Mouse (Mus musculus): ENCODE data around the gene Dhcr7.

The Dhcr7 gene

DNA sequence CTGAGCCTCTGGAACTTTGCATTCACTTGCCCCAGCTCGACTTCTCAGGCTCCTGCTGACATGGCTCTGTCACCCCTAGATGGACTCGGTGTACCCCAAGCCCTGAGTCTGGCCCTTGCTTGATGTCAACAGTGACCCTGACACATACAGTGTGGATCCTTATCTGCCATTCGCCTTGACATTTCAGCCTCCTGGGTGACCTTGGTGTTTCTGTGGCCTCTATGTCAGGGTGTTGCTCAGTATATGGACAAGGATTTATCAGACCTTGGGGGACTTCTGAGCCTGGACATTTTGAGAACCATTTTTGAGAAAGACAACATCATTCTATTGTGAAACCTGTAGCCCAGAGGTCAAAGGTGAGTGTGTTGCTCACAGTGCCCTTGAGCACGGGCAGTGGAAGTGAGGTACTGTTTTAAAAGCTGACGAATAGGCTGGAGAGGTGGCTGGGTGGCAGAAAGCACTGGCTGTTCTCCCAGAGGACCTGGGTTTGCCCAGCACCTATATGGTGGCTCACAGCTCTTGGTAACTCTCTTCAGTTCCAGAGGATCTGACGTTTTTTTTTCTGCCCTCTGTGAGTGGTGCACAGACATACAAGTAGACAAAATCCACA lies 10.7 kb downstream of the Dhcr7 start:
- DNase-seq (ENCODE audit: low read depth) = no peak

DNA sequence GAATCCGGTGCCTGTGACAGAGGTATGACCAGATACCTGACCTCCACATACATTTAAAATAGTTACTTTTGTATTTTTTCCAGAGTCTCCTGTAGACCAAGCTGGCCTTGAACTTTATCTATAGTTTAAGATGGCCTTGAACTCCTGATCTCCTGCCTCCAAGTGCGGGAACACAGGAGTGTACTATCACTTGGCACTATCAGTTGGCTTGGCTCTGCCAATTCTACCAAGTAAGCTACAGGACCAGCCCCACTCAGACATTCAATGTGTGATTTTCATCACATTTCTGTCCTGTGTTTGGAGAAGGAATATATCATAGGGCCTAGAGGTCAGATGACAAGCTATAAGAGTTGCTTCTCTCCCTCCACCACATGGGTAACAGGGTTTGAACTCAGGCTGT lies 11.4 kb downstream of the Dhcr7 start:
- DNase-seq (ENCODE audit: low read depth) = no peak

DNA sequence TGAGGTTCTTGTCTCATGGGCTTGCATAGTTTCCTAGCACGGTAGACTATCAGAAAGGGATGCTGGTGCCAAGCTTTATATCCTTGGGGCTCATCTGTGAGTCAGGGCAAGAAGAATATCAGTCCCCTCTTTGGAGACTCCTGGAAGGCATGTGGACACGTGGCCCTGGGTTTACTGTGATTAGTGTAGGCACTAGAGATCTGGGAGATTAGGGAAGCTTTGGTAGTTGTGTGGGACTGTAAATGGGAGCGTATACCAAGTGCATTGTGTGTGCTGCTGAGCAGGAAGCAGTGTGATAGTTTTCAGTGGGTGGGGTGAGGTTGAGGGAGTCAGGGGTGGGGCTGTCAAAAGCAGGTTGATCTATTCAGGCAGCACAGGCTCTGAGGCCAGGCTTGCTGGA lies 12.0 kb downstream of the Dhcr7 start:
- DNase-seq (ENCODE audit: low read depth) = no peak

DNA sequence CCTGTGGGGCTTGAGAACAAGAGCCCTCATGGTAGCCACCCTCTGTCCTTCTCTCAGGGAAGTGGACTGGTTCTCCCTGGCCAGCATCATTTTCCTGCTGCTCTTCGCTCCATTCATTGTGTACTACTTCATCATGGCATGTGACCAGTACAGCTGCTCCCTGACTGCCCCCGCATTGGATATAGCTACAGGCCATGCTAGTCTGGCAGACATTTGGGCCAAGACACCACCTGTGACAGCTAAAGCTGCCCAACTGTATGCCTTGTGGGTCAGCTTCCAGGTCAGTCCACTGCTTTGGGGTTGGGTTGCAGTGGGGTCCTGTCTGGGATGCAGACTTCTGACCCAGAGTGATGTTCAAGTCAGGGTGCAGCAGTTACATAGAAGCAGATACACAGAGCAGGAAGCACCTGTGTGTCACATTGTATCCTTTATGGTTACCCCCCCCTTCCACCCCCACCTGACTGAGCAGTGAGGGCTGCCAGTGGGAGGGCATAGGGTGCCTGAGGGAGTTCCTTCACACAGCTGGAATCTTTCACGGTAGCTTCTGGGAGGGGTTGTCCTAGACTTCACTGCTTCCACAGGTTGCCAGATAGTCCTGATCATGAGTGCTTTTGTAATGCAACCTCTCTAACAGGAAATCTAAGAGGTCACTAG lies 14.9 kb downstream of the Dhcr7 start:
- DNase-seq (ENCODE audit: low read depth) = no peak

DNA sequence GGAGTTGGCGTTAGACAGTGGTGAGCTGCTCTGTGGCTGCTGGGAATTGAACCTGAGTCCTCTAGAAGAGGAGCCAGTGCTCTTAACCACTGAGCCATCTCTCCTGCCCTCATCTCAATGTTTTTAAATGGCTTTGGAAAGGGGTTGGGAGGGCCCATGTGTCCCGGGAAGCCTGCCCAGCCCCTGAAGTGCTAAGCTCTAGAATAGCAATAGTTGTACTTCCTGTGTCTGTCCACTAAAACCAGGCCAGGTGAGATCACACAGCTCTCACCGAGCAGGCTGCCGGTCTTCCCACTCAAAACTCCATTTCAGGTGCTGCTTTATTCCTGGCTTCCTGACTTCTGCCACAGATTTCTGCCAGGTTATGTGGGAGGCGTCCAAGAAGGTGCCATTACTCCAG lies 17.2 kb downstream of the Dhcr7 start:
- DNase-seq (ENCODE audit: low read depth) = no peak

DNA sequence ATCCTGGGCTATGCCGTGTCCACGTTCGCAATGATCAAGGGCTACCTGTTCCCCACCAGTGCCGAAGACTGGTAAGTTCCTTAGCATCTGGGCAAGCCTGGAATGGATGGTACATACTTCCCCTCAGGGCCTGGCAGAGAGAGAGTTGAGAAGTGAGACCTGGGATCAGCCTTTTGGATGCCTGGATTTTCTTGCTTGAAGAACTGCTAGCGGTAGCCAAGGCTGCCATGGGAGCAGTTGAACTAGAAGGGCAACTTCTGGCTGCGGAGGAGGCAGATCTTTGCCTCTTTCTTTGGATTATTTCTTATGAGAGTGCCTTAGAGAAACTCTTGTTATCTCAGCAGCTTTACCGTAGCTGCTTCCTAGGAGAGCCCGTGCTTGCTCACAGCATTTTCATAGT lies 18.4 kb downstream of the Dhcr7 start:
- no peak for DNase-seq (ENCODE audit: low read depth)

DNA sequence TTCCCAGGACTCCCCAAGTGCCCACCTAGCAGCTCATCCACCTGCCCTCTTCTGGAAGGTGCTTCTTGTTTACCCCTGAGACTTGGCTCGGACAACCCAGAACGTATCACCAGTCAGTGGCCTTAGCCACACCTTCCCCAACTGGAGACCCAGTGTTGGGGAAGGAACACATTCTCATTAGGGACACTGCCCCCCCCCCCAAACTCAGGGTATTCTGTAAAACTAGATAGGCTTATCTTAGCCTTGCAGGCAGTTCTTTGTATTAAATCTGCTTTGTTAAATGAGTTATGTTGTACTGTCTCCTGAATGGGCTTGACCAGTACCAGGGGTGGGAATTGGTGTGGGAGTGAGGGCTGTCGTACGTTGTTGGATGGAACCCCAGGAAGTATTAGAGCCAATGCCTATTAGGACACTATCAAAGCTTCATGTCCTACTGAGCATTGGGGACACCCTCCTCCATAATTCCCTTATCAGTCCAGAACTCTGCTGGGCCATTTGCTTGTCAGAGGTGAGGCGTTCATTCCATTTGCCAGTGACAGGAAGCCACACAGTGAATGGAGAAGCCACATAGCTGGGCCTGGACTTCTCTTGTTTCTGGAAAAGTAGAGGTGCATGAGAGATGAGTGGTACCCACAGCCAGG lies 25.3 kb downstream of the Dhcr7 start:
- no peak for DNase-seq (ENCODE audit: low read depth)

DNA sequence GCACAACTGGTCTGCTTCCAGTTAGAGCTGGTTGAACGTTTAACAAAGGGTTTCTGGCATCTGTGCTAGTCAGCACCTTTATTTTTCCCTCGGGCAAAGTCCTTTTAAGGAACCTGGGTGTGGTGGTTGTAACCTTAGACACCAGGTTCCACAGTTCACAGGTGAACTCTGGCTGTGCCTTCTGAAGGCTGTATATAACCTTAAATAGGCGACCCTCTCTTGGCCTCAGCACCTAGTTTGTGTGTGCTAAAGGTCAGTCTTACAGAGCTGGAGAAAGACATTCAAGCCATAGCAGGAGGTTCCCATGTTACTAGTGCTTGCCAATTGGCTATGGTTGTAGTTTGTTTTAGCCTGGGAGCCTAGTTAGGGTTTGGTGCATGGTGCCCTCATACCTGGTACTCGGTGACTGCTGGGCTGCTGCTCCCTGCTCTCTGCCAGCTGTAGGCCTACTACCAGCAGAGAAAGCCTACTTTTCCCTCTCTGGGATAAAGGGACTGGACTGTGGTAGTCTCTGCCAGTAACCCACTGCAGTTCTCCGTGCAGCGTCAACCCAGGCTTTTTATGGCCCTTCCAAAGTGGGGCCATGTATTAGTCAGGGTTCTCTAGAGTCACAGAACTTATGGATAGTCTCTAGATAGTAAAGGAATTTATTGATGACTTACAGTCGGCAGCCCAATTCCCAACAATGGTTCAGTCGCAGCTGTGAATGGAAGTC lies 26.0 kb downstream of the Dhcr7 start:
- no peak for DNase-seq (ENCODE audit: low read depth)

DNA sequence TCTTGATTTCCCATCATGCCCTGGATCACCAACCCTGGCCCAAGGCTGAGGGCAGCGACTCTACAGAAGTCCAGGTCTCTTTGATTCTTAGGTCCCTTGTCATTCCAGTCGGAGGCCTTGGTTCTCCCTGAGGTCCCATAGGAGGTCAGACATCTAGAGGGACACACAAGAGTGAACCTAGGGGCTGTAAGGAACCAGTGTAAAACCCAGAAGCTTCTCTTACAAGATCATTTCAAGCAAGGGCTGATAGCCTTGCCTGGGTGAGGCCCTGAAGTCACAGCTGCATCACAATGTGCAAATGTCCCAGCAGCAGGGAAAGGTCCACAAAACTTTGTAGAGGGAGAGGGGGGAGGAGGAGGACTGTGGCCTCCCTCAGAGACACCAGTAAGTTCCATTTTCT lies 43.6 kb downstream of the Dhcr7 start, which contains the start of gene Gm498:
TSS of gene Gm498 (plus strand) at position 301 of the 400 bp plus-strand sequence.
- no peak for DNase-seq (ENCODE audit: low read depth)

DNA sequence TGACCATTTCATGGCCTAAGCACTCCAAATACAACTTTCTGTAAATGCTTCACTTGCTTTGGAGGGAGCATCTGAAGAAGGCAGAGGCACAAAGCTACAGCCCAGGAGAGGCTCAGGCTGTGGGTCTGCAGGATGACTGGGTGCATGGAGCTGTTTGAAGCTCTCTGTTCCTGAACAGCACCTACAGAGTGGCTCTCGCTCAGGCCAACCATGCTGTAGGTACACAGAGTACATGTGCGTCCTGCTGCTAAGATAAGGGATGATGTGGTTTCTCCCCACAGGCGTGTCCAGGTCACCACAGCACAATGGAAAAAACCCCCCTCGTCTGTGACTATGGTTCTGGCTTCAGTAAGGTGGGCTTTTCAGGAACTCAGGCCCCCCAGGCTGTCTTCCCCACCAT lies 45.9 kb downstream of the Dhcr7 start:
- no peak for DNase-seq (ENCODE audit: low read depth)

DNA sequence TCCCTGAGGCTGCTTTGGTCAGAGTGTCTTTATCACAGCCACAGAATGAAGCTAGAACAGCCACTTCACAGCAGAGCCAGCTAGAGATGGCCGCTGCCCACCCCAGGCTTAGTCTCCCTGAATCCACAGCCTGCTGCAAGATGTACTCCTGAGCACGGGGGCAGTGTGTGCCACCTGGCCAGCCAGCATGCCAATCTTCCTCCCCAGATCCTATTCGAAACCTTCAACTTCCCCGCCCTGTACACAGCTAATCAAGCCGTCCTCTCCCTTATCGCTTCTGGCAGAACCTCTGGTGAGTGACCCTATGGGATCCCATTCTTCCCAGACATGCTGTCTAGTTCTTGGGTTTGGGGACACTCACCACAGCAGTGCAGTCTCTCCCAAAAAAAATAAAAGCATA lies 60.8 kb downstream of the Dhcr7 start:
- no peak for DNase-seq (ENCODE audit: low read depth)

DNA sequence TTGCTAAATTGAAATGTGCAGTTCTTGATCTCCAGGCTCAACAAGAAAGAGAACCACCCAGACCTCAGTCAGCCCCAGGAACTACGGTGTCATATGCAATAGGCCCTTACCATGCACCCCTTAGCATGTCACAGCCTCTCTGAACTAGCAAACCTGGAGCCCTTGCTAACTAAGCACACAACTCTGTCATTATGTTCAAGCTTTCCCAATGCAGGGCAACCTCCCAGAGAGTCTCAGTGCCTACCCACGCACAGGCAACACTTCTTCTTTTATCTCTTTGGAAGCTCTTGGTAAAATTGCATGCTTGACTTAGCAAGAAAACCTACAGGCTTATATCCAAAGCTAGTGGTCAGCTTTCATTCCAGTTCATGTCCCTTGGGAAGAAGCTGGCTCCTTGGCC lies 68.2 kb downstream of the Dhcr7 start:
- no peak for DNase-seq (ENCODE audit: low read depth)

DNA sequence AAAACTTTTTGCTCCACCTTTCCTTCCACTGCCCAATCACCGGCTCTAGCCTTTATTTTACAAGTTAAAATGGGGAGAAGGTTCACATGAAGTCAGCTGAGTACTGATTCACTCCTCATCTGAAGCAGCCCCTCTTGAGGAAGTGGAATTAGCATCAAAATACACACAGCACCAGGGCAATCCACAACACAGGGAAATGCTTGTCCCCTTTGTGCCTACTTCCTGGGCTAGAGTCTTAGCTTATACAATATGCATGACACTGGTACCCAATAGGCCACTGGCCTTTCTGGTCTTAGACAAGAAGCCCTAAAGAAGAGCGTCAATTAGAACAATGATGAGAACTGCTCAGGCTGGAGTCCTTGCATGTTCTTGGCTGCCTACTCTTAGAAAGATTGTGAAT lies 69.4 kb downstream of the Dhcr7 start:
- DNase-seq (ENCODE audit: low read depth) = no peak
